In the genomic region with DNA sequence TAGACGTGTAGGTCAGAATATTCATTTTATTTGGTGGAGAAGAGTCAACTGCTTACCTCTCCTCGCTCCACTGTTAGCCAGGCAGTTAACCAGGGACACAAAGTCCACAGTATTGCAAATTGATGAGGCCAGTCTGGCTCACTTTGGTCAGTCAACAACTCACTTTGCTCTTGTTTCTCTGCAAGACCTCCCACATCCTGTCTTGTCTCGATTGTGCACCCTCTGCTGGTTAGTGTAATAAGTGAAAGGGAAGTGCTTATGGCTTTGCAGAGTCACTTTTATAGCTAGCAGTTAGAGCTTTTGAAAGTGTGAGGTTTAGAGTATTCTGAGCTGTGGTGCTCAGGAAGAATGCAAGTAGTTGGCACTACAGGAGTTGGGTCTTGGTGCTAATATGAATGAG, we compare ENCODE assay signal across 9 mouse cellular contexts. TPM values are rescaled to one million over a fixed set of nuclear protein-coding genes. Genes with fewer than 3 reads are reported as not detected.
A peak's percentile ranks its signal among the peaks of the same experiment; 100 is the strongest.
DNase-seq lines count a peak whose midpoint lies in the region; ATAC-seq lines count a peak whose summit lies in the region.
"Had no signal": no experiment of that assay in that cellular context is flagged by ENCODE, and none has a peak within 500 bp of the region (broad histone marks: within the 10 kb centered on the region; RNA-seq: fewer than 3 reads in every experiment).

No protein-coding gene starts in this region.

- ATAC-seq in heart, embryonic 11.5 days (replicated peaks; ENCODE audit: insufficient number of reproducible peaks, low FRiP score, low TSS enrichment): no peak
- peak; percentile 30; the same call in 1 of the 2 replicates for ATAC-seq in kidney, embryonic 14.5 days (ENCODE audit: low FRiP score, low TSS enrichment)
- ATAC-seq in forebrain, embryonic 11.5 days (replicated peaks; ENCODE audit: low FRiP score): no peak

- H3K4me1 ChIP-seq in heart, embryonic 11.5 days (ENCODE audit: control insufficient read depth, insufficient read depth, low read length): no peaks in the 10 kb centered on the region
- no peaks in the 10 kb centered on the region for H3K4me1 ChIP-seq in kidney, embryonic 14.5 days (ENCODE audit: control insufficient read depth, insufficient read depth, low read length)
- no peaks in the 10 kb centered on the region for H3K4me1 ChIP-seq in forebrain, embryonic 11.5 days (replicated peaks; ENCODE audit: control insufficient read depth, insufficient read depth, low read length)

- H3K4me2 ChIP-seq in heart, embryonic 11.5 days: no peak overlapping the region
- no peak overlapping the region for H3K4me2 ChIP-seq in kidney, embryonic 14.5 days (replicated peaks; ENCODE audit: low read depth, low read length)
- no peak overlapping the region for H3K4me2 ChIP-seq in forebrain, embryonic 11.5 days (ENCODE audit: low read depth, low read length, severe bottlenecking)

- H3K9me3 ChIP-seq in heart, embryonic 11.5 days (replicated peaks; ENCODE audit: control insufficient read depth, low read length): no peaks in the 10 kb centered on the region
- H3K9me3 ChIP-seq in kidney, embryonic 14.5 days (ENCODE audit: control insufficient read depth, low read length): no peaks in the 10 kb centered on the region
- H3K9me3 ChIP-seq in forebrain, embryonic 11.5 days (ENCODE audit: control insufficient read depth, low read length): no peaks in the 10 kb centered on the region

- H3K9ac ChIP-seq in heart, embryonic 11.5 days (ENCODE audit: low read depth, low read length): no peak overlapping the region
- H3K9ac ChIP-seq in kidney, embryonic 14.5 days (ENCODE audit: low read depth, low read length): no peak overlapping the region
- no peak overlapping the region for H3K9ac ChIP-seq in forebrain, embryonic 11.5 days (ENCODE audit: low read length)

- no peaks in the 10 kb centered on the region for H3K36me3 ChIP-seq in heart, embryonic 11.5 days (ENCODE audit: control insufficient read depth, insufficient read depth, low read length)
- no peaks in the 10 kb centered on the region for H3K36me3 ChIP-seq in kidney, embryonic 14.5 days (ENCODE audit: control insufficient read depth, insufficient read depth, low read length)
- H3K36me3 ChIP-seq in forebrain, embryonic 11.5 days (ENCODE audit: control insufficient read depth, insufficient read depth, low read length): no peaks in the 10 kb centered on the region

- H3K27ac ChIP-seq in heart, embryonic 11.5 days (ENCODE audit: low read depth, low read length): no peak overlapping the region
- H3K27ac ChIP-seq in kidney, embryonic 14.5 days (ENCODE audit: low read depth, low read length): no peak overlapping the region
- no peak overlapping the region for H3K27ac ChIP-seq in forebrain, embryonic 11.5 days (ENCODE audit: low read depth, low read length)

- peak; percentile 76 to 82 for DNase-seq in heart, adult 18-20 months
- peak; percentile 60 to 75 for DNase-seq in B cell, adult 2 months
- peak; percentile 84 for DNase-seq in ZHBTc4 (ENCODE audit: low read depth, low spot score)
- DNase-seq in lung, postnatal 25 days (ENCODE audit: low spot score): peak; percentile 85
- DNase-seq in forebrain, embryonic 11.5 days (ENCODE audit: low spot score): no peak
- DNase-seq in gastrocnemius, postnatal 25 days: no peak

- no peaks in the 10 kb centered on the region for H3K27me3 ChIP-seq in heart, embryonic 11.5 days (ENCODE audit: control insufficient read depth, insufficient read depth, low read length)
- no peaks in the 10 kb centered on the region for H3K27me3 ChIP-seq in kidney, embryonic 14.5 days (ENCODE audit: control insufficient read depth, insufficient read depth, low read length)
- no peaks in the 10 kb centered on the region for H3K27me3 ChIP-seq in forebrain, embryonic 11.5 days (ENCODE audit: control insufficient read depth, insufficient read depth, low read length)

- 59% methylated on average over 3 of the region's 3 CpGs for WGBS in heart, embryonic 11.5 days (ENCODE audit: insufficient replicate concordance)
- WGBS in kidney, embryonic 14.5 days: 67% methylated on average over 3 of the region's 3 CpGs
- WGBS in forebrain, embryonic 11.5 days: 64% methylated on average over 3 of the region's 3 CpGs

- no peak overlapping the region for H3K4me3 ChIP-seq in heart, embryonic 11.5 days (ENCODE audit: low read depth, low read length)
- H3K4me3 ChIP-seq in kidney, embryonic 14.5 days (ENCODE audit: low read length): no peak overlapping the region
- H3K4me3 ChIP-seq in forebrain, embryonic 11.5 days (ENCODE audit: low read depth, low read length): no peak overlapping the region

RNA-seq across cellular contexts. Expression of a gene that starts 1.4 kb away (rescaled TPM):
- total RNA-seq in heart, adult 18-20 months (2021): not detected
- 0.14 and 0.20 TPM in 2 replicates for polyA plus RNA-seq in heart, embryonic 11.5 days (2014; fragmentation: Nextera tagmentation; extraction: Ambion mirVana)
- polyA plus RNA-seq in kidney, embryonic 14.5 days (2014; fragmentation: Nextera tagmentation; extraction: Ambion mirVana): 0.24 and 0.31 TPM in 2 replicates
- polyA plus RNA-seq in forebrain, embryonic 11.5 days (2014; fragmentation: Nextera tagmentation; extraction: Ambion mirVana): 0.36 and 0.77 TPM in 2 replicates
- total RNA-seq in gastrocnemius, postnatal 25 days (2021): not detected
- total RNA-seq: layer of hippocampus, postnatal 10 days had no signal

RNA-seq across cellular contexts. Expression of a gene that starts 9.7 kb away (rescaled TPM):
- total RNA-seq in heart, adult 18-20 months (2021): 10 to 100 TPM; 53.6 to 63.9 TPM
- 71.2 and 77.5 TPM in 2 replicates for polyA plus RNA-seq in heart, embryonic 11.5 days (2014; fragmentation: Nextera tagmentation; extraction: Ambion mirVana)
- polyA plus RNA-seq in kidney, embryonic 14.5 days (2014; fragmentation: Nextera tagmentation; extraction: Ambion mirVana): 29.1 and 53.6 TPM in 2 replicates
- 33.4 and 36.2 TPM in 2 replicates for polyA plus RNA-seq in forebrain, embryonic 11.5 days (2014; fragmentation: Nextera tagmentation; extraction: Ambion mirVana)
- total RNA-seq in gastrocnemius, postnatal 25 days (2021): 10 to 100 TPM; 29.6 to 31.2 TPM

RNA-seq across cellular contexts. Expression of a gene that starts 10.3 kb away (rescaled TPM):
- 10 to 100 TPM; 22.7 to 29.2 TPM for total RNA-seq in heart, adult 18-20 months (2021)
- polyA plus RNA-seq in heart, embryonic 11.5 days (2014; fragmentation: Nextera tagmentation; extraction: Ambion mirVana): 298 and 299 TPM in 2 replicates
- polyA plus RNA-seq in kidney, embryonic 14.5 days (2014; fragmentation: Nextera tagmentation; extraction: Ambion mirVana): 404 and 541 TPM in 2 replicates
- polyA plus RNA-seq in forebrain, embryonic 11.5 days (2014; fragmentation: Nextera tagmentation; extraction: Ambion mirVana): 494 and 502 TPM in 2 replicates
- total RNA-seq in gastrocnemius, postnatal 25 days (2021): 10 to 100 TPM in 1 of 2 experiments, 1 to 10 TPM in 1; 9.7 to 11.9 TPM

RNA-seq across cellular contexts. Expression of a gene that starts 17.6 kb away (rescaled TPM):
- total RNA-seq in heart, adult 18-20 months (2021): 10 to 100 TPM in 1 of 2 experiments, 1 to 10 TPM in 1; 5.4 to 10.0 TPM
- polyA plus RNA-seq in heart, embryonic 11.5 days (2014; fragmentation: Nextera tagmentation; extraction: Ambion mirVana): not detected in 2 replicates
- polyA plus RNA-seq in kidney, embryonic 14.5 days (2014; fragmentation: Nextera tagmentation; extraction: Ambion mirVana): not detected in 2 replicates
- not detected in 2 replicates for polyA plus RNA-seq in forebrain, embryonic 11.5 days (2014; fragmentation: Nextera tagmentation; extraction: Ambion mirVana)
- 1 to 10 TPM in 1 of 2 experiments, under 1 TPM in 1; 0.94 to 3.4 TPM for total RNA-seq in gastrocnemius, postnatal 25 days (2021)

RNA-seq across cellular contexts. Expression of a gene that starts 17.9 kb away (rescaled TPM):
- 10 to 100 TPM; 14.7 to 15.2 TPM for total RNA-seq in heart, adult 18-20 months (2021)
- polyA plus RNA-seq in heart, embryonic 11.5 days (2014; fragmentation: Nextera tagmentation; extraction: Ambion mirVana): 41.8 and 42.1 TPM in 2 replicates
- polyA plus RNA-seq in kidney, embryonic 14.5 days (2014; fragmentation: Nextera tagmentation; extraction: Ambion mirVana): 48.5 and 50.5 TPM in 2 replicates
- polyA plus RNA-seq in forebrain, embryonic 11.5 days (2014; fragmentation: Nextera tagmentation; extraction: Ambion mirVana): 68.3 and 69.2 TPM in 2 replicates
- total RNA-seq in gastrocnemius, postnatal 25 days (2021): 1 to 10 TPM; 6.7 to 7.6 TPM

Comparison
In these comparisons a context has a peak if more than half of its experiments do, and no peak if none do; other contexts are left out.
1. DNase-seq: peak in heart, adult 18-20 months (2 of 2), B cell, adult 2 months (2 of 2), ZHBTc4 (single experiment) and lung, postnatal 25 days (single experiment); none in forebrain, embryonic 11.5 days (single experiment) and gastrocnemius, postnatal 25 days (single experiment).